Mouse (Mus musculus): ENCODE measurements around the gene Scn3b. TPM values are rescaled to one million over a fixed set of nuclear protein-coding genes. Genes with fewer than 3 reads are reported as not detected.

Gene Scn3b
- polyA plus RNA-seq, 1 experiment, result not detected

DNA sequence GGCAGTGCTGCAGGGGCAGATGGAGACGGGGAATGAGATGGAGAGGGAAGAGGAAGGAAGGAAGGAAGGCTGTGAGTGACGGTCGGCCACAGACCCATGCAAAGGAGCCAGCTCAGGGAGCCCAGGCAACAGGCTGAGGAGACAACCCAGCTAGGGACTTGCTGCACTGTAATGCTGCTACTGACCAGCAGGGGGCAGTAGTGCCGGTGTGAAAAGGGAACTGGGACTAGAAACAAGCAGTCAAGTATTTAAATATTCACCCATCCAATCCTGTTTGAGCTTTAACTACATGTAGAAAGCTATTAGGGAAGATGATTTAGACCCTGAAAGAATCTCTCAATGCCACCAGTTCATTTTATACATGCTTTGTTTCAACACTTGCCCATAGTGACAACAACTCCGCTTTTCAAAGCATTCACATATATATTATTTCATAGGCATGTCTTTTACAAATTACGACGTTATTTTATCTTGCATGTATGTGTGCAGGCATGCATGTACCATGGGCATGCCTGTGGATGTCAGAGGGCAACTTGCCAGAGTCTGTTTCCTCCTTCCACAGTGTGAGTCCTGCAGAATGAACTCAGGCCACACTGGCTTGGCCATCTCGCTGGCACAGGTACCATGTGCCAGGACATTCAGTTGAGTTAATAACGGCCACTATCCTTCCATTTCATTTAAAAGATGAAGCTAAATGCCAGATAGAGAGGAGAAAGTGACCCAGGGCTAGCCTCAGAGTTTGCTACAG lies 64.8 kb downstream of the Scn3b start:
- Histone ChIP-seq H3K4me1 (ENCODE audit: control insufficient read depth, insufficient read depth, insufficient read length, low read length) (peaks cover 11% of the 10 kb centered on the region), H3K4me3 (ENCODE audit: insufficient read depth, low read depth, low read length) (0 out of 2 replicates have a peak overlapping the region, but pooled peaks have one; percentile 1), H3K27ac (replicated peaks; ENCODE audit: low read depth, low read length) (no peak overlapping the region)

DNA sequence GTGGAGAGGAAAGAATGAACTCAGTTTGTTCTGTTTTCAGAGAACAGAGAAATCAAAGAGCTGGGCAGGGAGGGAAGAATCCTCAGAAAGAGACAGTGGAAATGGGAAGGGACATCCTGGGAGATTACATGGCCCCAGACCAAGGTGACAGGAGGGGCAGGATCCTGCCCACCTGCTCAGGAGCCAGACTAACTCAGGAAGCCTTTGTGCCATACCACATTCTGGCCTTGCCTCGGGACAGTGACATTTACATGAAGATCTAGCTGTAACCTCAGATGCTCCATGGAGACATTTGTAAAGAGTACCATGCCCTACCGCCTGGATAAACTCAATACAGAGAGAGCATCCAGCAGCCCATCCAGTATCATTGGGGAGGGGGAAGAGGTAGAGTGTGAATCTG lies 65.6 kb downstream of the Scn3b start:
- H3K27ac ChIP-seq (replicated peaks; ENCODE audit: low read depth, low read length), result no peak overlapping the region
- H3K4me3 ChIP-seq (ENCODE audit: insufficient read depth, low read depth, low read length), result no peak overlapping the region
- H3K4me1 ChIP-seq (ENCODE audit: control insufficient read depth, insufficient read depth, insufficient read length, low read length), result peaks cover 10% of the 10 kb centered on the region

DNA sequence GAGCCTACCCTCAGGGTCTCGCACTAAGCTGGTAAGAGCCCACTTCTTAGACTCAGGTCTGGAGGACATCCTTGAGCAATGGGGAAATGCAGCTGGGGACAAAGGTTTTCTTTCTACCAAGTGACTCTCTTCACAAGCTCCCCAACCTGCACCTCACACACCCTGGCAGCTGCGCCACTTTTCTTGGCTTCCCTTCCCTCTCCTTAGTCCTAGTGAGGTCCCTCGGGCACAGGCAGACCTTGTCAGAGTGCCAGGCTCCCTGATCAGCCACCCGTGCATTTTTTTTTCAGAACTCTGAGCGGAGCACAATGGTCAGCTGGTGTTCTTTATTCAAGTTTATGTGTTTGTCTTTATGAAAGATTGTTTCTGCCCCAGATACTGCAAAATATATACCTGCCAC lies 67.7 kb downstream of the Scn3b start:
- Histone ChIP-seq H3K4me3 (ENCODE audit: insufficient read depth, low read depth, low read length) (no peak overlapping the region), H3K27ac (replicated peaks; ENCODE audit: low read depth, low read length) (no peak overlapping the region), H3K4me1 (ENCODE audit: control insufficient read depth, insufficient read depth, insufficient read length, low read length) (peaks cover 8% of the 10 kb centered on the region; the same call in 1 of the 2 replicates)

DNA sequence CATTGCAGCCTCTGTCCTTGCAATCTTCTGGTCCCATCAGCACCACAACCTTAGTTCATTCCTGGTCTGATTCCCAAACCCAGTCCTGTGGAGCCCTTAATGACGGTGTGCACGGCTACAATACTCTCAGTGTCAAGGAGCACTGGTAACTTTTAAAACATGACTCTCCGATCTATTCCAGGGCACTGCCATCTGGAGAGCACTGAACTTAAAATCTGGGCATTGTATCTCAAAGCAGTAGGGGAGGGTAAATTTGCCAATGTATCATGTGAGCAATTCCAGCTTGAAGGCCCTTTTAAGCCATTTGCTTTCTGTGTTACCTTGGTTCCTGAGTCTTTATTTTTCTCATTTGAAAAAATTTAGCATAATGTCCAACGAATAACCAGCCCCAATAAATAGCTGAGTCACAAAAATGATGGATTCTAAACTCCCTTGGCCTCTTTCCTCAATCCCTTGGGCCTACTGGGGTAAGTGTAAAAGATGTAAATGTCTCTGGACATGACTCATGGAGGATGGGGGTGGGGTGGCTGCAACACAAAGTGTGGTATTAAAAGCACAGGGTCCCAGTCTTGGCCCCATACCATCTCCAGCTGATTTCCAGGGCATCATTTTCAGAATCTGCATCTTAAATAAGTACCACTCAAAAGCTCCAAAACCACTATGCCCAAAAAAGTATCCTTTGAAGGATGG lies 68.3 kb downstream of the Scn3b start:
- Histone ChIP-seq H3K4me1 (ENCODE audit: control insufficient read depth, insufficient read depth, insufficient read length, low read length) (peaks cover 8% of the 10 kb centered on the region; the same call in 1 of the 2 replicates), H3K4me3 (ENCODE audit: insufficient read depth, low read depth, low read length) (no peak overlapping the region), H3K27ac (replicated peaks; ENCODE audit: low read depth, low read length) (no peak overlapping the region)

DNA sequence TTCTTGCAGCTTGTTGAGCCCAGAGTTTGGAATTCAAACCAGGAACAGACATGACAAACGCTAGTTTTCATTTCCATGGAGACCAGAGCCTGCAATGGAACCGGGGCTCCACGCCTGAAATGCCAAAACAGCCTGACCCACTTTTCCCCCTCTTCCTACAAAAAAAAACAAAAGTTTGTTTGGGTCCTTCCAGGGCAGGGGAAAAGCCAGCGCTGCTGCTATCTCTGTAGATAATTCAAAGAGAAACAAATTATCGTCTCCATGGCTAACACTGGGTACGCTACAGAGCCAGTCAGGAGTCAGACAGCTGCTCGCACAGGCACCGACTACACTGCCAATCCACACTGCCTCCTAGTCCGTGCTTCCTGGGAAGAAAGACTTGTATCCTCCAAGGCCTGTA lies 70.6 kb downstream of the Scn3b start:
- H3K4me1 ChIP-seq (ENCODE audit: control insufficient read depth, insufficient read depth, insufficient read length, low read length), result 0 out of 2 replicates have a peak, but pooled peaks cover 3% of the 10 kb centered on the region
- no peak overlapping the region for H3K4me3 ChIP-seq (ENCODE audit: insufficient read depth, low read depth, low read length)
- no peak overlapping the region for H3K27ac ChIP-seq (replicated peaks; ENCODE audit: low read depth, low read length)

Other genes starting within 250 kb of the Scn3b start
- not detected in 2 replicates for gene Olfr981, start 247.8 kb upstream of the Scn3b start, polyA plus RNA-seq (2012; ENCODE audit: insufficient read depth, insufficient read length, missing spikeins)
- not detected in 2 replicates for gene Olfr982, start 195.4 kb upstream of the Scn3b start, polyA plus RNA-seq (2012; ENCODE audit: insufficient read depth, insufficient read length, missing spikeins)
- not detected in 2 replicates for gene Olfr983, start 175.6 kb upstream of the Scn3b start, polyA plus RNA-seq (2012; ENCODE audit: insufficient read depth, insufficient read length, missing spikeins)
- not detected in 2 replicates for gene Olfr984, start 155.0 kb upstream of the Scn3b start, polyA plus RNA-seq (2012; ENCODE audit: insufficient read depth, insufficient read length, missing spikeins)
- gene Olfr985, start 139.0 kb upstream of the Scn3b start, polyA plus RNA-seq (2012; ENCODE audit: insufficient read depth, insufficient read length, missing spikeins), result not detected in 2 replicates
- gene Tmem225, start 121.1 kb upstream of the Scn3b start, polyA plus RNA-seq (2012; ENCODE audit: insufficient read depth, insufficient read length, missing spikeins), result not detected in 2 replicates
- gene Olfr986, start 88.3 kb upstream of the Scn3b start, polyA plus RNA-seq (2012; ENCODE audit: insufficient read depth, insufficient read length, missing spikeins), result not detected in 2 replicates
- 0.95 and 1.5 TPM in 2 replicates for gene Zfp202, start 76.9 kb upstream of the Scn3b start, polyA plus RNA-seq (2012; ENCODE audit: insufficient read depth, insufficient read length, missing spikeins)

Data from brown adipose tissue, adult 24 weeks (tissue).